Mouse (Mus musculus) forebrain, embryonic 10.5 days (tissue): ENCODE measurements at regions not wholly inside any gene's neighbourhood (a gene's known extent, or its start where the extent isn't known, plus 50 kb on each side); places are given as distances from the start of the nearest gene placed in this dataset. TPM values are rescaled to one million over a fixed set of nuclear protein-coding genes. Genes with fewer than 3 reads are reported as not detected.

Experiments used
- DNase-seq: peaks from one replicate; pipeline ENCODE4 v3.0.0-alpha.2; 2017; ENCODE audit warnings: low spot score; ENCODE audit errors: extremely low spot score
- H3K27ac ChIP-seq: fragments of 300-500 bp; sonication (generic); 2 replicates; pipeline ENCODE4 v1.5.1; 2016; ENCODE audit warnings: mild to moderate bottlenecking
- H3K27me3 ChIP-seq: fragments of 300-500 bp; sonication (generic); 2 replicates; pipeline ENCODE4 v1.6.1; 2016; ENCODE audit warnings: mild to moderate bottlenecking; ENCODE audit not compliant: poor library complexity, severe bottlenecking
- H3K36me3 ChIP-seq: fragments of 300-500 bp; sonication (generic); replicated peaks from 2 replicates; pipeline ENCODE4 v1.6.1; 2016; ENCODE audit warnings: mild to moderate bottlenecking, moderate library complexity
- H3K4me1 ChIP-seq: fragments of 300-500 bp; sonication (generic); 2 replicates; pipeline ENCODE4 v1.6.1; 2016
- H3K4me3 ChIP-seq: fragments of 300-500 bp; sonication (generic); 2 replicates; pipeline ENCODE4 v1.5.1; 2016; ENCODE audit warnings: mild to moderate bottlenecking, moderate library complexity
- H3K9me3 ChIP-seq: fragments of 300-500 bp; sonication (generic); 2 replicates; pipeline ENCODE4 v1.6.1; 2016; ENCODE audit warnings: mild to moderate bottlenecking, moderate library complexity
- whole genome bisulfite sequencing: fragments of 180-500 bp; shearing (Covaris S2); methylation state at CpG from one replicate; pipeline ENCODE4 v1.1.7; 2016; 5-methylcytosine and 5-hydroxymethylcytosine counted together
- microRNA-seq: library from miRNA; unstranded; fragments of <30 nt; microRNA quantifications from one replicate; pipeline ENCODE4, GENCODE M21; 2017

- no peaks in the 10 kb centered on the region for H3K9me3 ChIP-seq
- peaks cover 51% of the 10 kb centered on the region for H3K4me1 ChIP-seq
- no peaks in the 10 kb centered on the region for H3K27me3 ChIP-seq
- H3K36me3 ChIP-seq = no peaks in the 10 kb centered on the region
- no peak overlapping the region for H3K4me3 ChIP-seq
- H3K27ac ChIP-seq = 0 out of 2 replicates have a peak overlapping the region, but pooled peaks have one; percentile 9
- no peak for DNase-seq
- 86% methylated on average over 8 of the region's 8 CpGs for WGBS
These were observed 67.8 kb upstream of the Dapk1 start for GRCm38 (mm10) chr13:60533871-60534427.

GRCm38 (mm10) chr13:60534501-60534900 is 67.2 kb upstream of the Dapk1 start:
- 70% methylated on average over 3 of the region's 3 CpGs for WGBS
- H3K9me3 ChIP-seq = no peaks in the 10 kb centered on the region
- no peaks in the 10 kb centered on the region for H3K36me3 ChIP-seq
- DNase-seq = no peak
- H3K4me1 ChIP-seq = peaks cover 45% of the 10 kb centered on the region
- 0 out of 2 replicates have a peak overlapping the region, but pooled peaks have one; percentile 9 for H3K27ac ChIP-seq
- H3K4me3 ChIP-seq = no peak overlapping the region
- no peaks in the 10 kb centered on the region for H3K27me3 ChIP-seq

GRCm38 (mm10) chr13:60535045-60535444 is 66.7 kb upstream of the Dapk1 start:
- Histone ChIP-seq H3K27ac (0 out of 2 replicates have a peak overlapping the region, but pooled peaks have one; percentile 9), H3K4me1 (peaks cover 40% of the 10 kb centered on the region), H3K9me3 (no peaks in the 10 kb centered on the region), H3K36me3 (no peaks in the 10 kb centered on the region), H3K27me3 (no peaks in the 10 kb centered on the region), H3K4me3 (no peak overlapping the region)
- 69% methylated on average over 7 of the region's 7 CpGs for WGBS
- no peak for DNase-seq

GRCm38 (mm10) chr13:60536725-60537124 is 65.0 kb upstream of the Dapk1 start:
- Histone ChIP-seq H3K4me3 (no peak overlapping the region), H3K4me1 (peaks cover 32% of the 10 kb centered on the region), H3K27ac (no peak overlapping the region), H3K9me3 (no peaks in the 10 kb centered on the region), H3K27me3 (no peaks in the 10 kb centered on the region), H3K36me3 (no peaks in the 10 kb centered on the region)
- 90% methylated on average over 5 of the region's 5 CpGs for WGBS
- DNase-seq = no peak

- no peak overlapping the region for H3K4me3 ChIP-seq
- H3K36me3 ChIP-seq = no peaks in the 10 kb centered on the region
- H3K27ac ChIP-seq = peak overlapping the region; percentile 56
- no peak for DNase-seq
- WGBS = 43% methylated on average over 8 of the region's 8 CpGs
- H3K4me1 ChIP-seq = peaks cover 25% of the 10 kb centered on the region
- no peaks in the 10 kb centered on the region for H3K27me3 ChIP-seq
- no peaks in the 10 kb centered on the region for H3K9me3 ChIP-seq
These were observed 63.6 kb upstream of the Dapk1 start for GRCm38 (mm10) chr13:60538110-60538509.

GRCm38 (mm10) chr13:60541165-60541564 is 60.6 kb upstream of the Dapk1 start:
- Histone ChIP-seq H3K4me3 (no peak overlapping the region), H3K27me3 (no peaks in the 10 kb centered on the region), H3K9me3 (no peaks in the 10 kb centered on the region), H3K4me1 (peaks cover 8% of the 10 kb centered on the region), H3K27ac (no peak overlapping the region), H3K36me3 (no peaks in the 10 kb centered on the region)
- 99% methylated on average over 5 of the region's 5 CpGs for WGBS
- DNase-seq = no peak

- 95% methylated on average over 3 of the region's 3 CpGs for WGBS
- Histone ChIP-seq H3K27me3 (no peaks in the 10 kb centered on the region), H3K27ac (no peak overlapping the region), H3K9me3 (no peaks in the 10 kb centered on the region), H3K4me3 (no peak overlapping the region), H3K36me3 (no peaks in the 10 kb centered on the region), H3K4me1 (peaks cover 6% of the 10 kb centered on the region; the same call in 1 of the 2 replicates)
- DNase-seq = no peak
These were observed 57.4 kb upstream of the Dapk1 start for GRCm38 (mm10) chr13:60544363-60544762.

- peaks cover 6% of the 10 kb centered on the region; the same call in 1 of the 2 replicates for H3K4me1 ChIP-seq
- H3K36me3 ChIP-seq = no peaks in the 10 kb centered on the region
- no peaks in the 10 kb centered on the region for H3K27me3 ChIP-seq
- no peak overlapping the region for H3K27ac ChIP-seq
- no peak for DNase-seq
- H3K4me3 ChIP-seq = no peak overlapping the region
- 79% methylated on average over 2 of the region's 2 CpGs for WGBS
- no peaks in the 10 kb centered on the region for H3K9me3 ChIP-seq
These were observed 55.6 kb upstream of the Dapk1 start for GRCm38 (mm10) chr13:60545999-60546733.

Small RNA genes lying in the stretch of these regions (microRNA-seq; reads per million reads assigned to microRNA genes)
- gene Gm24999 = not detected
- not detected for gene Gm25000
